Mouse (Mus musculus): ENCODE data around the gene Hcrtr1. TPM values are rescaled to one million over a fixed set of nuclear protein-coding genes. Genes with fewer than 3 reads are reported as not detected.

The Hcrtr1 gene
- polyA plus RNA-seq, 1 experiment, result not detected

- Histone ChIP-seq H3K27ac (ENCODE audit: insufficient read depth, low read length) (peak overlapping the region; percentile 79), H3K4me3 (ENCODE audit: insufficient read depth, low read length) (no peak overlapping the region), H3K4me1 (ENCODE audit: control insufficient read depth, insufficient read depth, low read length) (peaks cover 26% of the 10 kb centered on the region)
- TF ChIP-seq POLR2A (IDR thresholded peaks at IDR 0.05; ENCODE audit: low read depth, low read length) (no peak), CTCF (IDR thresholded peaks at IDR 0.05; ENCODE audit: borderline replicate concordance, insufficient read depth, low read length) (no peak)
Observed at GRCm38 (mm10) chr4:130109666-130110065, 29.5 kb downstream of the Hcrtr1 start.

- Histone ChIP-seq H3K27ac (ENCODE audit: insufficient read depth, low read length) (peak overlapping the region; percentile 79), H3K4me1 (ENCODE audit: control insufficient read depth, insufficient read depth, low read length) (peaks cover 27% of the 10 kb centered on the region), H3K4me3 (ENCODE audit: insufficient read depth, low read length) (no peak overlapping the region)
- TF ChIP-seq POLR2A (IDR thresholded peaks at IDR 0.05; ENCODE audit: low read depth, low read length), result no peak
- TF ChIP-seq CTCF (IDR thresholded peaks at IDR 0.05; ENCODE audit: borderline replicate concordance, insufficient read depth, low read length), result no peak
Observed at GRCm38 (mm10) chr4:130108929-130109328, 30.2 kb downstream of the Hcrtr1 start.

- Histone ChIP-seq H3K4me1 (ENCODE audit: control insufficient read depth, insufficient read depth, low read length) (peaks cover 23% of the 10 kb centered on the region), H3K4me3 (ENCODE audit: insufficient read depth, low read length) (peak overlapping the region; percentile 82), H3K27ac (ENCODE audit: insufficient read depth, low read length) (peak overlapping the region; percentile 42)
- TF ChIP-seq POLR2A (IDR thresholded peaks at IDR 0.05; ENCODE audit: low read depth, low read length), result peak; percentile 35; the same call in 1 of the 2 replicates
- no peak for TF ChIP-seq CTCF (IDR thresholded peaks at IDR 0.05; ENCODE audit: borderline replicate concordance, insufficient read depth, low read length)
Observed at GRCm38 (mm10) chr4:130107444-130108131, 31.6 kb downstream of the Hcrtr1 start.

GRCm38 (mm10) chr4:130107065-130107443 lies 32.1 kb downstream of the Hcrtr1 start:
- H3K4me1 ChIP-seq (ENCODE audit: control insufficient read depth, insufficient read depth, low read length), result peaks cover 25% of the 10 kb centered on the region
- H3K4me3 ChIP-seq (ENCODE audit: insufficient read depth, low read length), result peak overlapping the region; percentile 43
- peak; percentile 43 for TF ChIP-seq POLR2A (IDR thresholded peaks at IDR 0.05; ENCODE audit: low read depth, low read length)
- TF ChIP-seq CTCF (IDR thresholded peaks at IDR 0.05; ENCODE audit: borderline replicate concordance, insufficient read depth, low read length), result no peak
- H3K27ac ChIP-seq (ENCODE audit: insufficient read depth, low read length), result no peak overlapping the region

GRCm38 (mm10) chr4:130104584-130104983 lies 34.6 kb downstream of the Hcrtr1 start:
- no peak for TF ChIP-seq CTCF (IDR thresholded peaks at IDR 0.05; ENCODE audit: borderline replicate concordance, insufficient read depth, low read length)
- TF ChIP-seq POLR2A (IDR thresholded peaks at IDR 0.05; ENCODE audit: low read depth, low read length), result no peak
- peaks cover 21% of the 10 kb centered on the region for H3K4me1 ChIP-seq (ENCODE audit: control insufficient read depth, insufficient read depth, low read length)
- H3K4me3 ChIP-seq (ENCODE audit: insufficient read depth, low read length), result no peak overlapping the region
- H3K27ac ChIP-seq (ENCODE audit: insufficient read depth, low read length), result peak overlapping the region; percentile 77

GRCm38 (mm10) chr4:130103632-130104031 lies 35.5 kb downstream of the Hcrtr1 start:
- peaks cover 16% of the 10 kb centered on the region for H3K4me1 ChIP-seq (ENCODE audit: control insufficient read depth, insufficient read depth, low read length)
- TF ChIP-seq POLR2A (IDR thresholded peaks at IDR 0.05; ENCODE audit: low read depth, low read length) (no peak), CTCF (IDR thresholded peaks at IDR 0.05; ENCODE audit: borderline replicate concordance, insufficient read depth, low read length) (no peak)
- peak overlapping the region; percentile 22; the same call in 1 of the 2 replicates for H3K27ac ChIP-seq (ENCODE audit: insufficient read depth, low read length)
- H3K4me3 ChIP-seq (ENCODE audit: insufficient read depth, low read length), result no peak overlapping the region

GRCm38 (mm10) chr4:130102111-130102651 lies 37.0 kb downstream of the Hcrtr1 start, which contains the start of gene Pef1:
Gene Pef1 (plus strand): TSS chr4:130102558.
- Histone ChIP-seq H3K4me3 (ENCODE audit: insufficient read depth, low read length) (no peak within 1 kb of the TSS), H3K27ac (ENCODE audit: insufficient read depth, low read length) (no peak within 1 kb of the TSS), H3K4me1 (ENCODE audit: control insufficient read depth, insufficient read depth, low read length) (peaks cover 16% of the 10 kb centered on the region)
- TF ChIP-seq CTCF (IDR thresholded peaks at IDR 0.05; ENCODE audit: borderline replicate concordance, insufficient read depth, low read length) (no peak), POLR2A (IDR thresholded peaks at IDR 0.05; ENCODE audit: low read depth, low read length) (no peak)

- H3K4me3 ChIP-seq (ENCODE audit: insufficient read depth, low read length), result no peak overlapping the region
- no peak overlapping the region for H3K27ac ChIP-seq (ENCODE audit: insufficient read depth, low read length)
- H3K4me1 ChIP-seq (ENCODE audit: control insufficient read depth, insufficient read depth, low read length), result peaks cover 16% of the 10 kb centered on the region
- no peak for TF ChIP-seq CTCF (IDR thresholded peaks at IDR 0.05; ENCODE audit: borderline replicate concordance, insufficient read depth, low read length)
- TF ChIP-seq POLR2A (IDR thresholded peaks at IDR 0.05; ENCODE audit: low read depth, low read length), result no peak
Observed at GRCm38 (mm10) chr4:130101183-130101582, 38.0 kb downstream of the Hcrtr1 start.

GRCm38 (mm10) chr4:130095137-130095536 lies 44.0 kb downstream of the Hcrtr1 start:
- H3K27ac ChIP-seq (ENCODE audit: insufficient read depth, low read length), result no peak overlapping the region
- H3K4me3 ChIP-seq (ENCODE audit: insufficient read depth, low read length), result no peak overlapping the region
- H3K4me1 ChIP-seq (ENCODE audit: control insufficient read depth, insufficient read depth, low read length), result peaks cover 4% of the 10 kb centered on the region; the same call in 1 of the 2 replicates
- no peak for TF ChIP-seq CTCF (IDR thresholded peaks at IDR 0.05; ENCODE audit: borderline replicate concordance, insufficient read depth, low read length)

- Histone ChIP-seq H3K4me1 (ENCODE audit: control insufficient read depth, insufficient read depth, low read length) (peaks cover 13% of the 10 kb centered on the region), H3K27ac (ENCODE audit: insufficient read depth, low read length) (no peak overlapping the region), H3K4me3 (ENCODE audit: insufficient read depth, low read length) (no peak overlapping the region)
- peak; percentile 94 for TF ChIP-seq CTCF (IDR thresholded peaks at IDR 0.05; ENCODE audit: borderline replicate concordance, insufficient read depth, low read length)
- TF ChIP-seq POLR2A (IDR thresholded peaks at IDR 0.05; ENCODE audit: low read depth, low read length), result no peak
Observed at GRCm38 (mm10) chr4:130087293-130087692, 51.9 kb downstream of the Hcrtr1 start.
